Mouse (Mus musculus): ENCODE results near the gene Zfp941. TPM values are rescaled to one million over a fixed set of nuclear protein-coding genes. Genes with fewer than 3 reads are reported as not detected.

Zfp941 gene
- total and polyA plus RNA-seq, 3 experiments, result 0.10 to 0.29 (median 0.14) TPM

GRCm38 (mm10) chr7:140760647-140761046, 61.3 kb downstream of the Zfp941 start:
- intact Hi-C loops (cut with DNase I), result no loop called here
- Histone ChIP-seq H3K4me3 (no peak overlapping the region), H3K9ac (ENCODE audit: low read depth, low read length) (no peak overlapping the region), H3K27ac (no peak overlapping the region), H3K4me1 (ENCODE audit: control insufficient read depth, insufficient read depth, low read length) (no peaks in the 10 kb centered on the region), H3K36me3 (ENCODE audit: control insufficient read depth, insufficient read depth, low read length) (no peaks in the 10 kb centered on the region), H3K79me2 (replicated peaks; ENCODE audit: control insufficient read depth, insufficient read depth, low read length) (no peaks in the 10 kb centered on the region), H3K27me3 (ENCODE audit: control insufficient read depth, insufficient read depth, low read length) (no peaks in the 10 kb centered on the region)
- no peak for TF ChIP-seq POLR2A (IDR thresholded peaks at IDR 0.05; ENCODE audit: insufficient read depth, low read depth, low read length)
- TF ChIP-seq CTCF (IDR thresholded peaks at IDR 0.05), result no peak
- TF ChIP-seq EP300 (IDR thresholded peaks at IDR 0.05; ENCODE audit: insufficient read depth, low read depth, low read length), result no peak
- DNase-seq, result no peak

Other genes with a start within 250 kb of the Zfp941 start
- not detected for gene Olfr46, start 220.9 kb downstream of the Zfp941 start, total RNA-seq (2021)
- gene Olfr46, start 220.9 kb downstream of the Zfp941 start, polyA plus RNA-seq (2012; rRNA removed), result not detected in 2 replicates
- gene Olfr61, start 193.2 kb downstream of the Zfp941 start, total RNA-seq (2021), result not detected
- gene Olfr61, start 193.2 kb downstream of the Zfp941 start, polyA plus RNA-seq (2012; rRNA removed), result not detected in 2 replicates
- not detected for gene Olfr53, start 175.7 kb downstream of the Zfp941 start, total RNA-seq (2021)
- gene Olfr53, start 175.7 kb downstream of the Zfp941 start, polyA plus RNA-seq (2012; rRNA removed), result not detected in 2 replicates
- gene Olfr539, start 162.2 kb downstream of the Zfp941 start, total RNA-seq (2021), result not detected
- gene Olfr539, start 162.2 kb downstream of the Zfp941 start, polyA plus RNA-seq (2012; rRNA removed), result not detected in 2 replicates
- not detected for gene Olfr45, start 140.2 kb downstream of the Zfp941 start, total RNA-seq (2021)
- gene Olfr45, start 140.2 kb downstream of the Zfp941 start, polyA plus RNA-seq (2012; rRNA removed), result not detected in 2 replicates
- not detected for gene Olfr541, start 124.9 kb downstream of the Zfp941 start, total RNA-seq (2021)
- not detected in 2 replicates for gene Olfr541, start 124.9 kb downstream of the Zfp941 start, polyA plus RNA-seq (2012; rRNA removed)
- 10 to 100 TPM in 1 of 2 experiments, 1 to 10 TPM in 1; 9.6 to 12.7 TPM for gene Cyp2e1, start 58.4 kb downstream of the Zfp941 start, total RNA-seq (2021)
- gene Cyp2e1, start 58.4 kb downstream of the Zfp941 start, polyA plus RNA-seq (2012; rRNA removed), result 6.4 and 18.7 TPM in 2 replicates
- gene Syce1, start 34.3 kb downstream of the Zfp941 start, total RNA-seq (2021), result not detected
- gene Syce1, start 34.3 kb downstream of the Zfp941 start, polyA plus RNA-seq (2012; rRNA removed), result 0.10 TPM in 1 of 2 replicates, not detected in the other
- gene Urah, start 12.8 kb upstream of the Zfp941 start, total RNA-seq (2021), result 1 to 10 TPM; 1.1 to 1.4 TPM
- gene Urah, start 12.8 kb upstream of the Zfp941 start, polyA plus RNA-seq (2012; rRNA removed), result 0.85 and 2.2 TPM in 2 replicates
- gene Scgb1c1, start 23.4 kb upstream of the Zfp941 start, total RNA-seq (2021), result 10 to 100 TPM; 22.6 to 27.5 TPM
- 54.5 and 56.6 TPM in 2 replicates for gene Scgb1c1, start 23.4 kb upstream of the Zfp941 start, polyA plus RNA-seq (2012; rRNA removed)
- gene Odf3, start 25.6 kb upstream of the Zfp941 start, total RNA-seq (2021), result not detected
- gene Odf3, start 25.6 kb upstream of the Zfp941 start, polyA plus RNA-seq (2012; rRNA removed), result 0.25 and 0.38 TPM in 2 replicates
- gene Gm45785, start 34.2 kb upstream of the Zfp941 start, total RNA-seq (2021), result not detected
- gene Gm45785, start 34.2 kb upstream of the Zfp941 start, polyA plus RNA-seq (2012; rRNA removed), result not detected in 2 replicates
- 10 to 100 TPM; 20.1 to 23.6 TPM for gene Ric8a, start 34.8 kb upstream of the Zfp941 start, total RNA-seq (2021)
- 37.6 and 42.8 TPM in 2 replicates for gene Ric8a, start 34.8 kb upstream of the Zfp941 start, polyA plus RNA-seq (2012; rRNA removed)
- 10 to 100 TPM in 1 of 2 experiments, 1 to 10 TPM in 1; 8.8 to 12.3 TPM for gene Bet1l, start 35.4 kb upstream of the Zfp941 start, total RNA-seq (2021)
- 12.4 and 17.0 TPM in 2 replicates for gene Bet1l, start 35.4 kb upstream of the Zfp941 start, polyA plus RNA-seq (2012; rRNA removed)
- 10 to 100 TPM; 72.6 to 86.1 TPM for gene Psmd13, start 59.8 kb upstream of the Zfp941 start, total RNA-seq (2021)
- 50.8 and 71.0 TPM in 2 replicates for gene Psmd13, start 59.8 kb upstream of the Zfp941 start, polyA plus RNA-seq (2012; rRNA removed)
- 10 to 100 TPM; 53.1 to 60.6 TPM for gene Sirt3, start 60.1 kb upstream of the Zfp941 start, total RNA-seq (2021)
- 86.9 and 100 TPM in 2 replicates for gene Sirt3, start 60.1 kb upstream of the Zfp941 start, polyA plus RNA-seq (2012; rRNA removed)
- 1,000 to 10,000 TPM; 2,777 to 3,250 TPM for gene Cox8b, start 78.3 kb upstream of the Zfp941 start, total RNA-seq (2021)
- gene Cox8b, start 78.3 kb upstream of the Zfp941 start, polyA plus RNA-seq (2012; rRNA removed), result 1,727 and 2,194 TPM in 2 replicates
- under 1 TPM in 1 of 2 experiments, not detected in 1; 0.07 TPM for gene Nlrp6, start 98.7 kb upstream of the Zfp941 start, total RNA-seq (2021)
- gene Nlrp6, start 98.7 kb upstream of the Zfp941 start, polyA plus RNA-seq (2012; rRNA removed), result 0.04 and 0.06 TPM in 2 replicates
- gene Pgghg, start 119.2 kb upstream of the Zfp941 start, total RNA-seq (2021), result 1 to 10 TPM; 4.0 to 5.8 TPM
- 13.0 and 14.1 TPM in 2 replicates for gene Pgghg, start 119.2 kb upstream of the Zfp941 start, polyA plus RNA-seq (2012; rRNA removed)
- under 1 TPM; 0.32 to 0.34 TPM for gene Ifitm5, start 128.1 kb upstream of the Zfp941 start, total RNA-seq (2021)
- gene Ifitm5, start 128.1 kb upstream of the Zfp941 start, polyA plus RNA-seq (2012; rRNA removed), result 1.1 and 2.0 TPM in 2 replicates
- gene Gm45717, start 133.8 kb upstream of the Zfp941 start, total RNA-seq (2021), result not detected
- gene Gm45717, start 133.8 kb upstream of the Zfp941 start, polyA plus RNA-seq (2012; rRNA removed), result not detected in 2 replicates
- gene Ifitm2, start 133.8 kb upstream of the Zfp941 start, total RNA-seq (2021), result 100 to 1,000 TPM; 107 to 113 TPM
- 368 and 425 TPM in 2 replicates for gene Ifitm2, start 133.8 kb upstream of the Zfp941 start, polyA plus RNA-seq (2012; rRNA removed)
- gene Ifitm1, start 145.0 kb upstream of the Zfp941 start, total RNA-seq (2021), result 1 to 10 TPM; 6.1 to 7.7 TPM
- gene Ifitm1, start 145.0 kb upstream of the Zfp941 start, polyA plus RNA-seq (2012; rRNA removed), result 16.1 and 52.2 TPM in 2 replicates
- 100 to 1,000 TPM; 115 to 123 TPM for gene Ifitm3, start 188.6 kb upstream of the Zfp941 start, total RNA-seq (2021)
- gene Ifitm3, start 188.6 kb upstream of the Zfp941 start, polyA plus RNA-seq (2012; rRNA removed), result 274 and 332 TPM in 2 replicates
- gene Ifitm6, start 195.7 kb upstream of the Zfp941 start, total RNA-seq (2021), result 1 to 10 TPM in 1 of 2 experiments, under 1 TPM in 1; 0.36 to 1.0 TPM
- gene Ifitm6, start 195.7 kb upstream of the Zfp941 start, polyA plus RNA-seq (2012; rRNA removed), result 4.6 and 5.1 TPM in 2 replicates
- gene Gm17387, start 207.0 kb upstream of the Zfp941 start, total RNA-seq (2021), result not detected
- gene Gm17387, start 207.0 kb upstream of the Zfp941 start, polyA plus RNA-seq (2012; rRNA removed), result not detected in 2 replicates
- gene B4galnt4, start 238.9 kb upstream of the Zfp941 start, total RNA-seq (2021), result under 1 TPM in 1 of 2 experiments, not detected in 1; 0.07 TPM
- 0.04 and 0.06 TPM in 2 replicates for gene B4galnt4, start 238.9 kb upstream of the Zfp941 start, polyA plus RNA-seq (2012; rRNA removed)

Measured in heart, adult 2 months (tissue).